Mouse (Mus musculus): ENCODE measurements around the gene Grin2c.

GRCm38 (mm10) chr11:115295939-115296338 is 28.9 kb upstream of the Grin2c start:
- TF ChIP-seq CTCF (IDR thresholded peaks at IDR 0.05; ENCODE audit: extremely low read depth, insufficient read length, insufficient replicate concordance, low read depth, low read length), result no peak
- TF ChIP-seq POLR2A (IDR thresholded peaks at IDR 0.05; ENCODE audit: low read depth, low read length), result no peak

Measured in small intestine, adult 2 months (tissue).